Mouse (Mus musculus) 3T3-L1 (cell line): Measurements from ENCODE around the gene Slc25a21.

Source experiments
- DNase-seq: peaks from one replicate; pipeline ENCODE4 v3.0.0-alpha.2; 2015; ENCODE audit warnings: low read depth, low spot score

Gene Slc25a21

GRCm38 (mm10) chr12:57184401-57185147 lies 12.7 kb downstream of the Slc25a21 start:
- DNase-seq: peak; percentile 46

GRCm38 (mm10) chr12:57179465-57180188 lies 17.6 kb downstream of the Slc25a21 start:
- peak; percentile 66 for DNase-seq

- peak; percentile 17 for DNase-seq
Measured at GRCm38 (mm10) chr12:57178818-57179217, 18.5 kb downstream of the Slc25a21 start.

- no peak for DNase-seq
Measured at GRCm38 (mm10) chr12:57163294-57163693, 34.0 kb downstream of the Slc25a21 start.

DNA sequence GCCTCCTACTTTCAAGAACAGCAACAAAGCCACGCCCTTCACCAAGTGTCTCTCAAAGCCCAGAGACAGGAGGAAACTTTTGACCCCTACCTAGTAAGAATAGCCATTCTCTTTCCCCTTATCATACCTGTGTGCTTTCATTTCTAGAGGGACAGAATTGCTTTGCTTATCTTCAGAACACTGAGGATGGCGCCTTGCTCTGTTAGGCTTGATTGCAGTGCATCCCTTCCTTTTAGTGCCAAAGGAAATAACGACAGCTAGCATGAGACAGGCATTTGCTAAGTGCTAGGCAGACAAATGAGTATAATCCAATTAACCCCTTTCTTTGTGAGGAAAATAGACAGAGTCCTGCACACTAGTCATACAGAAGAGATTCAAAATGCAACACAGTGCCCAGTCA lies 34.4 kb downstream of the Slc25a21 start:
- no peak for DNase-seq

DNA sequence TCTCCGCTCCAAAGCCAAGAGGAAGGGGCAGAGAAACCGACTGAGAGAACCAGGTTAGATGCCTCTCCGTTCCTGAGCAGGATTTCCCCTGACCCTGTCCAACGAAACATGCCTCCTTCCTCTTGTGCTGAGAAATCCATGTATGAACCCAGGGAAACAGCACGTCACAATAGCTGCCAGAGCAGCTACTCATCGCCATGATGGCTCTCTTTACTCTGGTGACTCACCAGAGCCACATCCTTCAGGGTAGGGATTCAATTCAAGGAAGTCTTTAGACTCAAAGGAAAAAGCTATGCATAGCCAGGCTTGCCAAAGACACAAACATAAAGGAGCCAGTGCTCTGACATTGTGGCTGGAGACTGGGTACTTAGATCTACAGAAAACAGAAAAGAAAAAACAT lies 37.4 kb downstream of the Slc25a21 start:
- peak; percentile 70 for DNase-seq

GRCm38 (mm10) chr12:57158266-57158665 lies 39.0 kb downstream of the Slc25a21 start:
- DNase-seq: peak; percentile 46

- no peak for DNase-seq
Measured at GRCm38 (mm10) chr12:57138937-57139336, 58.3 kb downstream of the Slc25a21 start.

DNA sequence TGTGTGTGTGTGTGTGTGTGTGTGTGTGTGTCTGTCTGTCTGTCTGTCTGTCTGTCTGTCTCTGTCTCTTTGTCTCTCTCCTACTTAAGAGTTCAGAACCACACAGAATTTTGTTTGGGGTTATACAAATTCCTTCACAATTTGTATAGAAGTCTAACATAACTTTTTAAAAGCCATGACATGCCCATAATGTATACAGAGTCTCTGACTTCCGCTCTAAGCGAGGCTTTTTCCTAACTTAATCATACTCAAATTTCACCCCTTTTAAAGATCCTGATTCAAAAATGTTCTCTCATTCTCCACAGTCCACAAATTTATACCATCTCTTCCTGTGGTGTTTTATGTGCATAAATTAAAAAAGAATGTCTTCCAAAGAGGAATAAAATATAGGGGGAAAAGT lies 59.5 kb downstream of the Slc25a21 start:
- DNase-seq: no peak

DNA sequence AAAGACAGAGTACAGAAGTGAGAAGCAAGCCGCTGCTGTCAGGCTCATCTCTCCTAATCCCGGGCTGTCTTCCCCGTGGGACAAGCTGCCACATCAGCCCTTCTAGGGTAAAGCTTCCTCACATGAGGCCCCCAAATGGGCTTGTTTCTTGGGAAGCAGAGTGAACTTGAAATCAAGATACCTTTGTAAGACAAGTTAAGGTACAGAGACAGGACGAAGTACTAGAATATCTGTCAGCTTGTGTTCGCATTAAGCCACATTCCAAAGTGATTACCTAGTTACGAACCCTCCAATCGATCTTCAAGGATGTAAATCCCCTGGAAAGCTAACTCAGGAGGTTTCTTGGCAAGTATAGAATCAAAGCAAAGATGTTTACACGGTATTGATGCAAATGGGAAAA lies 78.7 kb downstream of the Slc25a21 start:
- DNase-seq: no peak

GRCm38 (mm10) chr12:57115516-57115915 lies 81.8 kb downstream of the Slc25a21 start:
- DNase-seq: no peak

GRCm38 (mm10) chr12:57109363-57109762 lies 87.9 kb downstream of the Slc25a21 start:
- DNase-seq: peak; percentile 22

GRCm38 (mm10) chr12:57102322-57102721 lies 95.0 kb downstream of the Slc25a21 start:
- DNase-seq: no peak

DNA sequence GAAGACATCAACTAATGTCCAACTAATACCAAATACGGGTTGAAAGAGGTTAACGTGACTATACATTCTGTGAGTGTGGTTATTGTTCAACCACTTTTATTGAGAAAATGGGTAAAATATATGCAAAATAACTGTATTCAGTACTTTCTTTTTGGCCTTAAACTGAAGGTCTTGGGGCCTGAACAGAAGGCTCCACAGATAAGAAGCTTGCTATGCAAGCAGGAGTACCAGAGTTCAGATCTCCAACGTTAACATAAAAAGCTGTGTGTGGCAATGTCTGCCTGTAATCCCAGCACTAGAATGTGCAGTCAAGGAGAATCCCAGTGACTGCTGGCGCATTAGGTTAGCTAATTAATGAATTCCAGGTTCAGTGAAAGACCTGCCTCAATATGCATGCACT lies 96.7 kb downstream of the Slc25a21 start:
- no peak for DNase-seq

GRCm38 (mm10) chr12:57099066-57099465 lies 98.2 kb downstream of the Slc25a21 start:
- no peak for DNase-seq

GRCm38 (mm10) chr12:57098371-57098770 lies 98.9 kb downstream of the Slc25a21 start:
- no peak for DNase-seq

GRCm38 (mm10) chr12:57093107-57093506 lies 104.2 kb downstream of the Slc25a21 start:
- DNase-seq: peak; percentile 39

GRCm38 (mm10) chr12:57084519-57084918 lies 112.8 kb downstream of the Slc25a21 start:
- DNase-seq: no peak

DNA sequence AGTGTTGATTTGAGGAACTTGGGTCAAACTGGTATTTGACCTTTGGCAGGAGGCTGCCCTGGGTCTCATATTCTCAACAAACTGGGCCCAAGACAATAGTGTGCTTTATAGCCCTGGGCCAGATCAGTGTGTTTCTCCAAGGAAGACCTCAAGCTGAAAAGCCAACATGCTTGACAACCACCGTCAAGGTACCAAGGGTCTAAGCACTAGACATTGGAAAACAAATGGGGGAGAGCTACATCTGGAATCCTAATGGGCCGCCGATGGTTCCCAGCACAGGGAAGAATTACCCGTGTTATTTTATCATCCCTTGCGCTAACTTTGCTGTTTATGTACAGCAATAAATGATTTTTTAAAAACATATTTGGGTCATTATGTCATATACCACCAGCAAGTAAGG lies 113.7 kb downstream of the Slc25a21 start:
- DNase-seq: no peak

DNA sequence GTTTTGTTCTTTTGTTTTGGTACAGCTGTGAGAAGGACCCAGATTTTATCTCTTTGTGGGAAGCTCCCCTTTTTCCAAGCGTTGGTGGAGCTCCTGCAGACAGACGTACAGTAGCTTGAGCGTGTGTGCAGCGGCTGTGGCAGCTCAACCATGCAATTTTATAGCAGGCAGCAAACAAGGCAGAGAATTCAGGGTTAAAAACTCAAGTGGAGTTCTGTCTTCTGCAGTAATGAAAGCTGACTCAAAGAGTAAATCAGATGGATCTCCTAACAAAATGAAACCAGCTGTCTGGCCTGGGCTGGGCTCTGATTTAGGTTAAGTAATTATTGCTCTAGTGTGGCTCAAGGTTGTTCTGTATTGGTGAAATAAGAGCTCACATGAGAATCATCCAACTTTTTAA lies 120.7 kb downstream of the Slc25a21 start:
- no peak for DNase-seq

DNA sequence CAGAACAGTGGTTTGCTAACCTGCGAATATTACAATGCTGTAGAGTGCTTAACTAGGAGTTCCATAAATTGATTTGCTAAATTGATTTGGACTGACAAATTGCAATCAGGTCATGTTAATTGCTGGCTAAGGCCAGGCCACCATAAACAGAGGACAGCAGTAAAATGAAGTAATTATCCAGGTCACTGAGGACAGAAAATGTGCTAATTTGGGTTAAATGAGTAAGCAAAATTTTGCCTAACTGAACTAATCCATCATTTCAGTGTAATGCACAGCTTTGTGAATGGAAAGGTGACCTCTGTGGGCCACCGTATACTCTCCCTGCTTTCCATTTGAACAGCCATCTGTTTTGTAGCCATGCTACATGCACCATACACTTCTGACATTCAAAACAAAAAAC lies 124.7 kb downstream of the Slc25a21 start:
- DNase-seq: no peak

- no peak for DNase-seq
Measured at GRCm38 (mm10) chr12:57068607-57069006, 128.7 kb downstream of the Slc25a21 start.

GRCm38 (mm10) chr12:57019737-57020136 lies 177.5 kb downstream of the Slc25a21 start:
- no peak for DNase-seq
